Mouse (Mus musculus) liver, adult 2 months (tissue): Measurements from ENCODE around the gene Col1a1.

Source experiments
- CTCF ChIP-seq: fragments of 200-500 bp; IDR thresholded peaks from 2 replicates; pipeline ENCODE4 v1.5.1; 2011; ENCODE audit warnings: low read depth, low read length, control low read depth
- POLR2A ChIP-seq: fragments of 200-500 bp; IDR thresholded peaks from 2 replicates; pipeline ENCODE4 v1.6.1; 2011; ENCODE audit warnings: low read length, control low read depth; ENCODE audit not compliant: insufficient read depth; ENCODE audit errors: extremely low read depth

DNA sequence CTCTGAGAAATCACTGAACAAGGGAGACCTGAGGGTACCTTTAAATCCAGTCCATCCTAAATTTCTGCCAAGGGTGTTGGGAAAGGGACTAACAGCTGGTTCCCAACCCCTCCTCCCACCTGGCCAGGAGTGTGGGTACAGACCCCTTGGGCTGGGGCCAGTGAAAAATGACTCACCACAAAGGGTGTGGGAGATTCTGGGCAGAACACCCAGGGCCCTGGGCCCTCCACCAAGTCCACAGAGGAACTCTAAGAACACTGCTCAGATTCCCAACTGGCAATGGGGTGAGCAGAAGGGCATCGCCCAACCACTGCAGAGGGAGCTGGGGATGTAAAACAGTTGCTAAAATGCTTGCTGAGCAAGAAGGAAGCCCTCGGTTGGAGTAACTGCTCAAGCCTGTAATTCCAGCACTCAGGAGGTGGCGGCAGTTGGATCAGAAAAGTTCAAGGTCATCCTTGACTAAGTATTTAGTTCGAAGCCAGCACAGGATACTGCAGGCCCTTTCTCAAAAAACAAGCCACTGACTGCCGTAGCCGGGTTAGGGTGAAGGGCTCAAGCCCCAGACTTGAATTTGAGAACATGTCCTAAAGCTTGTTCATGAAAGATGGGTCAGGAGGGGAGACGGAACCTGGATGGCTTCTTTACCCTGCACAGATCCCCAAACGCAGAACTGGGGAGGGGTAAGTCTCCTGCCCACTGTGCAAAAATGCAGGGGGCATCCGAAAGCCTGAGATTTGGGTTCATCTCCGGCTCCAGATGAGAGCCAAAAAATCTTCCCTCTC lies 52.9 kb downstream of the Col1a1 start:
- TF ChIP-seq CTCF: no peak
- no peak for TF ChIP-seq POLR2A
